Mouse (Mus musculus) liver, adult 2 months (tissue): ENCODE measurements around the gene Zfp213. TPM values are rescaled to one million over a fixed set of nuclear protein-coding genes. Genes with fewer than 3 reads are reported as not detected.
A peak's percentile ranks its signal among the peaks of the same experiment; 100 is the strongest.

Source experiments
- DNase-seq: peaks from one replicate; pipeline ENCODE4 v3.0.0-alpha.2; 2011; ENCODE audit warnings: low read depth, low spot score; ENCODE audit errors: extremely low read depth
- H3K27ac ChIP-seq: fragments of 200-500 bp; replicated peaks from 2 replicates; pipeline ENCODE4 v1.5.1; 2012; ENCODE audit warnings: low read depth, mild to moderate bottlenecking, control low read depth, inconsistent platforms, low read length; ENCODE audit not compliant: insufficient read depth
- H3K27me3 ChIP-seq: fragments of 200-500 bp; 2 replicates; pipeline ENCODE4 v1.6.1; 2012; ENCODE audit warnings: mild to moderate bottlenecking, moderate library complexity, low read length, inconsistent platforms; ENCODE audit not compliant: control insufficient read depth, insufficient read depth
- H3K36me3 ChIP-seq: fragments of 200-500 bp; 2 replicates; pipeline ENCODE4 v1.6.1; 2012; ENCODE audit warnings: low read length, inconsistent platforms; ENCODE audit not compliant: control insufficient read depth, insufficient read depth
- H3K4me1 ChIP-seq: fragments of 200-500 bp; 2 replicates; pipeline ENCODE4 v1.6.1; 2011; ENCODE audit warnings: low read length; ENCODE audit not compliant: control insufficient read depth, insufficient read depth
- H3K4me3 ChIP-seq: fragments of 200-500 bp; 2 replicates; pipeline ENCODE4 v1.5.1; 2011; ENCODE audit warnings: low read depth, mild to moderate bottlenecking, control low read depth, low read length, moderate library complexity; ENCODE audit not compliant: insufficient read depth
- H3K79me2 ChIP-seq: fragments of 200-500 bp; 2 replicates; pipeline ENCODE4 v1.6.1; 2012; ENCODE audit warnings: inconsistent platforms, mild to moderate bottlenecking, low read length, moderate library complexity; ENCODE audit not compliant: control insufficient read depth, insufficient read depth
- H3K9ac ChIP-seq: fragments of 200-500 bp; 2 replicates; pipeline ENCODE4 v1.6.1; 2012; ENCODE audit warnings: low read depth, mild to moderate bottlenecking, control low read depth, inconsistent platforms, low read length
- CTCF ChIP-seq: fragments of 200-500 bp; IDR thresholded peaks from 2 replicates; pipeline ENCODE4 v1.5.1; 2011; ENCODE audit warnings: low read depth, low read length, control low read depth
- POLR2A ChIP-seq: fragments of 200-500 bp; IDR thresholded peaks from 2 replicates; pipeline ENCODE4 v1.6.1; 2011; ENCODE audit warnings: low read length, control low read depth; ENCODE audit not compliant: insufficient read depth; ENCODE audit errors: extremely low read depth
- WGBS: fragments of 180-500 bp; shearing (Covaris S2); methylation state at CpG from one replicate; pipeline ENCODE4 v1.1.7; 2018; 5-methylcytosine and 5-hydroxymethylcytosine counted together
- polyA plus RNA-seq: library from polyadenylated mRNA; depleted of rRNA; stranded (reverse); fragments of >200 nt; gene quantifications from 2 replicates; pipeline ENCODE4 v1.2.3, GENCODE M21; 2012; rRNA removed
- total RNA-seq: library from RNA; depleted of rRNA; stranded (reverse); fragments of >200 nt; gene quantifications from 2 replicates; pipeline ENCODE4 v1.2.3, GENCODE M21; 2014; rRNA removed

Gene Zfp213
- total RNA-seq (4.5 and 4.8 TPM in 2 replicates), polyA plus RNA-seq (7.6 and 10.7 TPM in 2 replicates)

DNA sequence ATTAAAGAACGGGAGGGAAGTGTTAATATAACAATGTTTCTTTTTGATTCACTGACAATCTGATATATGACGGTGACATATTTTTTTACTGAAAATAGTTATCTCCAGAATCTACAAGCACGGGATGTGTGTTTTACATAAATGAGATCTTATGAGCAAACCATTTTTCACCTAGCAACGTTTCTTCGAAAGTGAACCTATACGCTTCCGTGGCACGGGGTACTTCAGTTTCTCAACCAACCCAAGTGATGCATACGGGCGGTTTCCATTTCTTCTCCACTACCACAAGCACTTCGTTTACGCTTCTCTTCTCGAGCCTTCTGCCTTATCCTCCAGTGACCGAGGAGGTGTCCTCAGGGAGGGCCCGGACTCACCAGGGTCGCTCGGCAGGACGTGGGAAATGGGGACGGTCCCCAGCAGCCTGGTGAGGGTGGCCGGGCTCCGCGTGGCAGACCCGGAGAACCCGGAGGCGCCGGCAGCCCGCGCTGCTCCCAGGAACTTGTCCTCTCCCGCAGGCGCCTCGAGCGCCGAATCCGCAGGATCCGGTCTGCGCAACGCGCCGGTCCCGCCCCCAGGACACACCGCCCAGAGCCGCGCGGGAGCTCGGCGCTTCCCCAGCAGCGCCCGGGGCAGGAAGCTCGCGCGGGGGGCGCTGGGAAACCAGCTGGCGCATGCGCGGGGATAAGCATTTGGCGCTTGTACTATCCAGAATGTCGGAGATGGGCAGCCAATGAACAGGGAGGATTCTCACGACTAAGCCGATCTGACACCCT is at the start of gene Zfp213:
TSS of gene Zfp213 (minus strand) at position 644 of the 773 bp plus-strand sequence.
- Histone ChIP-seq H3K27ac (peak within 1 kb of the TSS; percentile 99), H3K9ac (peak within 1 kb of the TSS; percentile 100), H3K4me3 (peak within 1 kb of the TSS; percentile 99), H3K4me1 (peaks cover 5% of the 10 kb centered on the region), H3K79me2 (no peaks in the 10 kb centered on the region), H3K36me3 (no peaks in the 10 kb centered on the region), H3K27me3 (no peaks in the 10 kb centered on the region)
- under 1% methylated on average over 59 of the region's 59 CpGs for WGBS
- DNase-seq = peak; percentile 84
- TF ChIP-seq POLR2A (peak; percentile 93), CTCF (no peak)

- WGBS = 75% methylated on average over 28 of the region's 28 CpGs
- TF ChIP-seq POLR2A (no peak), CTCF (peak; percentile 84)
- H3K27me3 ChIP-seq = no peaks in the 10 kb centered on the region
- H3K9ac ChIP-seq = no peak overlapping the region
- H3K4me3 ChIP-seq = no peak overlapping the region
- peak; percentile 13 for DNase-seq
- H3K27ac ChIP-seq = no peak overlapping the region
- no peaks in the 10 kb centered on the region for H3K4me1 ChIP-seq
- no peaks in the 10 kb centered on the region for H3K36me3 ChIP-seq
- no peaks in the 10 kb centered on the region for H3K79me2 ChIP-seq
Measured at GRCm38 (mm10) chr17:23610361-23610800, 46.3 kb upstream of the Zfp213 start.

DNA sequence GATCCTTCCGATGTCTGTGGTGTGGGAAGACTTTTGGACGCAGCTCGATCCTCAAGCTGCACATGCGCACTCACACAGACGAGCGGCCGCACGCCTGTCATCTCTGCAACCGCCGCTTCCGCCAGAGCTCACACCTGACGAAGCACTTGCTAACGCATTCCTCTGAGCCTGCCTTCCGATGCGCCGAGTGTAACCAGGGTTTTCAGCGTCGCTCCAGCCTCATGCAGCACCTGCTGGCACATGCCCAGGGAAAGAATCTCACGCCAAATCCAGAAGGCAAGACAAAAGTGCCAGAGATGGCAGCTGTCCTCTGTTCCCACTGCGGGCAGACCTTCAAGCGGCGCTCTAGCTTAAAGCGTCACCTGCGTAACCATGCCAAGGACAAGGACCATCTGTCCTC is 45.6 kb upstream of the Zfp213 start:
- no peak overlapping the region for H3K4me3 ChIP-seq
- H3K9ac ChIP-seq = no peak overlapping the region
- H3K27me3 ChIP-seq = no peaks in the 10 kb centered on the region
- H3K4me1 ChIP-seq = no peaks in the 10 kb centered on the region
- TF ChIP-seq CTCF (no peak), POLR2A (no peak)
- H3K27ac ChIP-seq = no peak overlapping the region
- 95% methylated on average over 24 of the region's 24 CpGs for WGBS
- no peaks in the 10 kb centered on the region for H3K36me3 ChIP-seq
- H3K79me2 ChIP-seq = no peaks in the 10 kb centered on the region
- no peak for DNase-seq

GRCm38 (mm10) chr17:23605220-23605619 is 41.2 kb upstream of the Zfp213 start:
- Histone ChIP-seq H3K36me3 (no peaks in the 10 kb centered on the region), H3K4me3 (no peak overlapping the region), H3K9ac (no peak overlapping the region), H3K27me3 (no peaks in the 10 kb centered on the region), H3K27ac (no peak overlapping the region), H3K4me1 (no peaks in the 10 kb centered on the region), H3K79me2 (no peaks in the 10 kb centered on the region)
- DNase-seq = no peak
- no peak for TF ChIP-seq CTCF
- no peak for TF ChIP-seq POLR2A
- 86% methylated on average over 8 of the region's 8 CpGs for WGBS

- H3K9ac ChIP-seq = no peak overlapping the region
- WGBS = 79% methylated on average over 7 of the region's 7 CpGs
Measured at GRCm38 (mm10) chr17:23604394-23604793, 40.4 kb upstream of the Zfp213 start.

GRCm38 (mm10) chr17:23603542-23603941 is 39.5 kb upstream of the Zfp213 start:
- no peaks in the 10 kb centered on the region for H3K27me3 ChIP-seq
- H3K9ac ChIP-seq = no peak overlapping the region
- H3K4me1 ChIP-seq = peaks cover 2% of the 10 kb centered on the region
- no peak overlapping the region for H3K27ac ChIP-seq
- TF ChIP-seq CTCF (peak; percentile 37; the same call in 1 of the 2 replicates), POLR2A (no peak)
- no peaks in the 10 kb centered on the region for H3K36me3 ChIP-seq
- 64% methylated on average over 2 of the region's 2 CpGs for WGBS
- H3K4me3 ChIP-seq = no peak overlapping the region
- DNase-seq = peak; percentile 63
- H3K79me2 ChIP-seq = no peaks in the 10 kb centered on the region

More at GRCm38 (mm10) chr17:23604394-23604793, 40.4 kb upstream of the Zfp213 start:
- H3K36me3 ChIP-seq = no peaks in the 10 kb centered on the region
- no peak overlapping the region for H3K27ac ChIP-seq
- no peak for TF ChIP-seq POLR2A
- TF ChIP-seq CTCF = no peak
- H3K4me3 ChIP-seq = no peak overlapping the region
- H3K27me3 ChIP-seq = no peaks in the 10 kb centered on the region
- DNase-seq = no peak
- no peaks in the 10 kb centered on the region for H3K79me2 ChIP-seq
- H3K4me1 ChIP-seq = no peaks in the 10 kb centered on the region
